In the genomic region with DNA sequence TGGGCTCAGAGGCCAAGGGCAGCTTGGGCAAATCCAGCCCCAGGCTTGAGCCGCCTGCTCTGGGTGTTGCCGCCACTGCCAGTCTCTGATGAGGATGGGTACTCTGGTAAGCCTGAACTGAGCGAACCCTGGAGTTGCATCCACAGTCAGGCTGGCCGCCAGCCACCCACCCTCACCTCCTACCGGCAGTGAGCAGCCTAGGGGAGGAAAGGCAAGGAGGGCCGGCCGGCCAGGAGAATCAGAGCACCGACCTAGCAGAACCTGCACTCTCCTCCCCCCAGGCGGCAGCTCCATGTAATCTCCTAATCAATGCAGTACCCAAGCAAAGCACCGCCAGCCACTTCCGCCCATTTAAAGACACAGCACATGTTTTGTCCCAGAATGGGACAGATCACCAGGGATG, we compare ENCODE assay signal across 8 mouse cellular contexts.
DNase-seq lines count a peak whose midpoint lies in the region; ATAC-seq lines count a peak whose summit lies in the region.

No protein-coding gene starts in this region.

- 0 out of 2 replicates have a peak, but pooled peaks cover 2% of the 10 kb centered on the region for H3K4me1 ChIP-seq in liver, embryonic 11.5 days (replicated peaks; ENCODE audit: control insufficient read depth, insufficient read depth, low read length)
- peaks cover 36% of the 10 kb centered on the region for H3K4me1 ChIP-seq in neural tube, embryonic 15.5 days

- peak; percentile 54 for ATAC-seq in liver, embryonic 11.5 days (replicated peaks; ENCODE audit: low FRiP score)
- ATAC-seq in neural tube, embryonic 15.5 days (ENCODE audit: low FRiP score): peak; percentile 81
- ATAC-seq in monocyte, adult 5-6 weeks (replicated peaks; ENCODE audit: insufficient number of reproducible peaks, low FRiP score, low TSS enrichment, poor library complexity, severe bottlenecking): no peak

- WGBS in liver, embryonic 11.5 days: 15% methylated on average over 11 of the region's 11 CpGs
- 8% methylated on average over 11 of the region's 11 CpGs for WGBS in neural tube, embryonic 15.5 days

- no peaks in the 10 kb centered on the region for H3K27me3 ChIP-seq in liver, embryonic 11.5 days (replicated peaks; ENCODE audit: control insufficient read depth, insufficient read depth, low read length)
- no peaks in the 10 kb centered on the region for H3K27me3 ChIP-seq in neural tube, embryonic 15.5 days (replicated peaks)

- no peak overlapping the region for H3K9ac ChIP-seq in liver, embryonic 11.5 days (ENCODE audit: low read depth, low read length)
- peak overlapping the region; percentile 47 for H3K9ac ChIP-seq in neural tube, embryonic 15.5 days (replicated peaks)

- peak; percentile 64 for DNase-seq in MN1 (ENCODE audit: low spot score)
- peak; percentile 82 for DNase-seq in cerebellum, adult 8-10 months
- peak; percentile 63 to 79 for DNase-seq in frontal cortex, adult 2 months (ENCODE audit: extremely low spot score in 1 of 2, low spot score in 1 of 2)
- DNase-seq in kidney, postnatal 36 days: peak; percentile 72 to 73
- DNase-seq in liver, embryonic 11.5 days (ENCODE audit: low spot score): peak; percentile 44
- no peak for DNase-seq in gastrocnemius, postnatal 14 days

- H3K4me2 ChIP-seq in liver, embryonic 11.5 days: peak overlapping the region; percentile 18
- peak overlapping the region; percentile 59 for H3K4me2 ChIP-seq in neural tube, embryonic 15.5 days

- H3K4me3 ChIP-seq in liver, embryonic 11.5 days (ENCODE audit: low read depth, low read length): peak overlapping the region; percentile 25
- H3K4me3 ChIP-seq in neural tube, embryonic 15.5 days (replicated peaks): peak overlapping the region; percentile 38

- no peak overlapping the region for H3K27ac ChIP-seq in liver, embryonic 11.5 days (ENCODE audit: low read depth, low read length)
- H3K27ac ChIP-seq in neural tube, embryonic 15.5 days (replicated peaks): 0 out of 2 replicates have a peak overlapping the region, but pooled peaks have one; percentile 28

- H3K9me3 ChIP-seq in liver, embryonic 11.5 days (ENCODE audit: control insufficient read depth, low read length): no peaks in the 10 kb centered on the region
- no peaks in the 10 kb centered on the region for H3K9me3 ChIP-seq in neural tube, embryonic 15.5 days (replicated peaks)

- intact Hi-C loops in gastrocnemius, postnatal 14 days (cut with DNase I; ENCODE audit: low total_unique reads): no loop called here

- H3K36me3 ChIP-seq in liver, embryonic 11.5 days (ENCODE audit: control insufficient read depth, insufficient read depth, low read length): no peaks in the 10 kb centered on the region
- no peaks in the 10 kb centered on the region for H3K36me3 ChIP-seq in neural tube, embryonic 15.5 days
